Mouse (Mus musculus): Measurements from ENCODE around the gene 2010111I01Rik.

DNA sequence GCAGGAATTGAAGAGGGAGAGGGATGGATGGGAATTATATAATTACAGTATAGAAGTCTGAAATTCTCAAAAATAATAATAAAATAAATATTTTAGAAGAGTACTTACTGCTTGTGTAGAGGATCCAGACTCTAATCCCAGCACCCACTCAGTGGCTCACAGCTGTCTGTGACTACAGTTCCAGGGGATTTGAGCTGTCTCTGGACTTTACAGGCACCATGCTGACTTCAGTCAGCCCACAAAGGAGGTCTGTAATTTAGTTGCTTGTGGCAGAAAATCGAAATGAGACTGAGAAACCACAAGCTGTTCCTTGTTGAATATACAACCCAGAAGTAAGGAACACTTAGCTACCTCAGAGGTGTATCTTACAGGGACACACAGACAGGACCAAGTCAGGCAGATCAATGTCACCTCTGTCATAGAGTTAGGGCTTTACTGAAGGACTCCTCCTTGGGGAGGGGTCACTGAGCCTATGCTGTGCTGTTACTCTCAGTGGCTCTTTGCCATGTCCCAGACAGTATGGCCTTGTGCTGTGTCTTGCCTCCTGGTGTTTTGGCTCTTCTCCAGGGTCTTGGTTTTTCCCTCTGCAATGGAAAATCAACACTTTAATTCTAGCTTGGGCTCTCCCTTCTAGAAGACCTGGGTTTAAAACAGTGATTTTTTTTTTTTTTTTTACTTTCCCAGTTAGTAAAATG, 47.1 kb upstream of the 2010111I01Rik start:
- TF ChIP-seq EP300 (IDR thresholded peaks at IDR 0.05; ENCODE audit: low read depth in 1 of 2, low read length in 2 of 2), result no peak
- no peak for TF ChIP-seq POLR2A (IDR thresholded peaks at IDR 0.05; ENCODE audit: control insufficient read depth in 1 of 2, insufficient read depth in 1 of 2, low read depth in 1 of 2, low read length in 2 of 2, poor library complexity in 1 of 2)
- TF ChIP-seq ETS1 (IDR thresholded peaks at IDR 0.05; ENCODE audit: low read depth, low read length), result no peak
- TF ChIP-seq USF1 (IDR thresholded peaks at IDR 0.05; ENCODE audit: low read depth, low read length), result no peak
- TF ChIP-seq CTCF (IDR thresholded peaks at IDR 0.05 in 2 of 3, conservative IDR thresholded peaks at IDR 0.05 in 1 of 3; ENCODE audit: control insufficient read depth in 1 of 3, insufficient read depth in 1 of 3, low read depth in 2 of 3, low read length in 3 of 3, poor library complexity in 1 of 3, severe bottlenecking in 1 of 3), result no peak
- TF ChIP-seq GATA1 (IDR thresholded peaks at IDR 0.05; ENCODE audit: low read depth, low read length), result no peak
- no peak for TF ChIP-seq ZC3H11A (IDR thresholded peaks at IDR 0.05; ENCODE audit: low read depth, low read length)
- no peak for TF ChIP-seq CHD1 (IDR thresholded peaks at IDR 0.05; ENCODE audit: low read depth, low read length)
- TF ChIP-seq E2F4 (IDR thresholded peaks at IDR 0.05; ENCODE audit: borderline replicate concordance, low read depth, low read length), result no peak
- TF ChIP-seq USF2 (IDR thresholded peaks at IDR 0.05; ENCODE audit: borderline replicate concordance in 1 of 2, insufficient read depth in 1 of 2, low read depth in 1 of 2, low read length in 2 of 2), result no peak
- no peak for TF ChIP-seq CHD2 (IDR thresholded peaks at IDR 0.05; ENCODE audit: low read length)

Measured in MEL (cell line).